Mouse (Mus musculus): Measurements from ENCODE around the gene Rint1.

GRCm38 (mm10) chr5:23845141-23845540 lies 57.6 kb downstream of the Rint1 start:
- TF ChIP-seq CTCF (IDR thresholded peaks at IDR 0.05; ENCODE audit: low read depth), result no peak
- no peak for TF ChIP-seq EP300 (IDR thresholded peaks at IDR 0.05; ENCODE audit: low read depth)

Data from liver, embryonic 14.5 days (tissue).